Mouse (Mus musculus) liver, embryonic 14.5 days (tissue): ENCODE data around the gene Insr. TPM values are rescaled to one million over a fixed set of nuclear protein-coding genes. Genes with fewer than 3 reads are reported as not detected.

Experiments
- ATAC-seq: fragments of 200-750 bp; cut with Nextera tagmentation; 2 replicates; pipeline ENCODE4 v1.8.0; 2017; ENCODE audit warnings: moderate number of reproducible peaks, mild to moderate bottlenecking, moderate library complexity; ENCODE audit not compliant: insufficient read depth
- DNase-seq, 3 experiments: peaks; one replicate each; pipeline ENCODE4 v3.0.0-alpha.2; 2012 to 2013; ENCODE audit warnings: low read depth in 3 of 3, low spot score in 3 of 3
- H3K27ac ChIP-seq: fragments of 300-500 bp; sonication (generic); 2 replicates; pipeline ENCODE4 v1.5.1; 2014; ENCODE audit warnings: moderate library complexity, mild to moderate bottlenecking, control low read depth, inconsistent platforms
- H3K27me3 ChIP-seq: fragments of 300-500 bp; sonication (generic); 2 replicates; pipeline ENCODE4 v1.6.1; 2014; ENCODE audit warnings: mild to moderate bottlenecking, low read length, moderate library complexity; ENCODE audit not compliant: control insufficient read depth, insufficient read depth
- H3K36me3 ChIP-seq: fragments of 300-500 bp; sonication (generic); replicated peaks from 2 replicates; pipeline ENCODE4 v1.6.1; 2014; ENCODE audit warnings: low read depth; ENCODE audit not compliant: control insufficient read depth, insufficient read depth
- H3K4me1 ChIP-seq, 2 experiments: fragments of 200-500 bp in 1 of 2; fragments of 300-500 bp in 1 of 2; sonication (generic) in 1 of 2; replicated peaks; 2 replicates each; pipeline ENCODE4 v1.6.1; 2012 to 2014; ENCODE audit warnings: antibody characterized with exemption in 1 of 2, inconsistent platforms in 1 of 2, low read length in 1 of 2; ENCODE audit not compliant: control insufficient read depth in 2 of 2, insufficient read depth in 2 of 2
- H3K4me2 ChIP-seq: fragments of 300-500 bp; sonication (generic); 2 replicates; pipeline ENCODE4 v1.6.1; 2014; ENCODE audit warnings: low read depth, mild to moderate bottlenecking, control low read depth, moderate library complexity
- H3K4me3 ChIP-seq, 2 experiments: fragments of 200-500 bp in 1 of 2; fragments of 300-500 bp in 1 of 2; sonication (generic) in 1 of 2; 2 replicates each; pipeline ENCODE4 v1.5.1; 2012 to 2014; ENCODE audit warnings: low read depth in 2 of 2, low read length in 2 of 2, mild to moderate bottlenecking in 2 of 2, control low read depth in 1 of 2, inconsistent platforms in 1 of 2, moderate library complexity in 1 of 2; ENCODE audit not compliant: insufficient read depth in 1 of 2
- H3K9ac ChIP-seq: fragments of 300-500 bp; sonication (generic); replicated peaks from 2 replicates; pipeline ENCODE4 v1.6.1; 2014; ENCODE audit warnings: mild to moderate bottlenecking, control low read depth, moderate library complexity
- H3K9me3 ChIP-seq: fragments of 300-500 bp; sonication (generic); 2 replicates; pipeline ENCODE4 v1.6.1; 2016; ENCODE audit warnings: low read length, mixed read lengths; ENCODE audit not compliant: control insufficient read depth
- CTCF ChIP-seq: IDR thresholded peaks from 2 replicates; pipeline ENCODE4 v1.5.1; 2016; ENCODE audit warnings: antibody characterized with exemption, low read depth, control low read depth
- EP300 ChIP-seq: IDR thresholded peaks from 2 replicates; pipeline ENCODE4 v1.6.1; 2016; ENCODE audit warnings: antibody characterized with exemption, low read depth
- WGBS: fragments of 180-500 bp; shearing (Covaris S2); extraction: QIAGEN DNeasy Blood & Tissue Kit; methylation state at CpG from one replicate; pipeline ENCODE4 v1.1.7; 2014; ENCODE audit not compliant: insufficient replicate concordance; 5-methylcytosine and 5-hydroxymethylcytosine counted together
- polyA plus RNA-seq, 2 experiments: library from polyadenylated mRNA; depleted of rRNA in 1 of 2; stranded (reverse) in 1 of 2; unstranded in 1 of 2; fragments of >200 nt; fragmentation: Nextera tagmentation in 1 of 2; extraction: Ambion mirVana in 1 of 2; gene quantifications; 2 replicates each; pipeline versions ENCODE4 v1.2.1 to v1.2.3; 2012 to 2014

Insr gene
- polyA plus RNA-seq, 2 experiments, result 4.4 to 9.2 TPM

GRCm38 (mm10) chr8:3219266-3219665, 60.2 kb downstream of the Insr start:
- DNase-seq, result no peak
- WGBS, result 38% methylated on average over 3 of the region's 3 CpGs

GRCm38 (mm10) chr8:3216541-3217092, 62.8 kb downstream of the Insr start:
- Histone ChIP-seq H3K4me1 (peaks cover 3 to 34% of the 10 kb centered on the region in 2 experiments), H3K9ac (no peak overlapping the region), H3K27me3 (no peaks in the 10 kb centered on the region), H3K9me3 (no peaks in the 10 kb centered on the region), H3K4me2 (no peak overlapping the region), H3K4me3 (no peak overlapping the region), H3K36me3 (no peaks in the 10 kb centered on the region), H3K27ac (no peak overlapping the region)
- DNase-seq, result no peak
- 47% methylated on average over 4 of the region's 4 CpGs for WGBS
- TF ChIP-seq CTCF, result no peak
- TF ChIP-seq EP300, result no peak
- ATAC-seq, result no peak

More at GRCm38 (mm10) chr8:3219266-3219665, 60.2 kb downstream of the Insr start:
- Histone ChIP-seq H3K9ac (no peak overlapping the region), H3K4me1 (peaks cover 7 to 43% of the 10 kb centered on the region in 2 experiments), H3K4me3 (no peak overlapping the region), H3K27me3 (no peaks in the 10 kb centered on the region), H3K9me3 (no peaks in the 10 kb centered on the region), H3K27ac (no peak overlapping the region), H3K36me3 (no peaks in the 10 kb centered on the region), H3K4me2 (no peak overlapping the region)
- no peak for ATAC-seq
- TF ChIP-seq EP300 (no peak), CTCF (no peak)

GRCm38 (mm10) chr8:3215561-3215960, 63.9 kb downstream of the Insr start:
- H3K9me3 ChIP-seq, result no peaks in the 10 kb centered on the region
- H3K27ac ChIP-seq, result no peak overlapping the region
- no peak overlapping the region for H3K4me3 ChIP-seq
- DNase-seq (no peak), ATAC-seq (peak; percentile 40; the same call in 1 of the 2 replicates)
- no peaks in the 10 kb centered on the region for H3K27me3 ChIP-seq
- peaks cover 2 to 31% of the 10 kb centered on the region in 2 experiments for H3K4me1 ChIP-seq
- H3K4me2 ChIP-seq, result no peak overlapping the region
- H3K36me3 ChIP-seq, result no peaks in the 10 kb centered on the region
- H3K9ac ChIP-seq, result no peak overlapping the region
- no peak for TF ChIP-seq CTCF
- no peak for TF ChIP-seq EP300

- TF ChIP-seq CTCF (no peak), EP300 (no peak)
- DNase-seq (no peak), ATAC-seq (no peak)
- no peaks in the 10 kb centered on the region for H3K9me3 ChIP-seq
- H3K4me3 ChIP-seq, result no peak overlapping the region
- no peaks in the 10 kb centered on the region for H3K36me3 ChIP-seq
- no peak overlapping the region for H3K9ac ChIP-seq
- H3K27me3 ChIP-seq, result no peaks in the 10 kb centered on the region
- H3K4me1 ChIP-seq, result peaks cover 0 to 24% of the 10 kb centered on the region in 2 experiments; a peak in 3 of 4 replicates
- H3K27ac ChIP-seq, result no peak overlapping the region
- H3K4me2 ChIP-seq, result no peak overlapping the region
- WGBS, result 71% methylated on average over 1 of the region's 1 CpGs
These were observed 64.8 kb downstream of the Insr start for GRCm38 (mm10) chr8:3214601-3215000.

- Histone ChIP-seq H3K27ac (no peak overlapping the region), H3K4me2 (no peak overlapping the region), H3K9me3 (no peaks in the 10 kb centered on the region), H3K9ac (no peak overlapping the region), H3K36me3 (no peaks in the 10 kb centered on the region), H3K4me3 (no peak overlapping the region), H3K4me1 (peaks cover 0 to 10% of the 10 kb centered on the region in 2 experiments; a peak in 3 of 4 replicates), H3K27me3 (no peaks in the 10 kb centered on the region)
- DNase-seq (no peak), ATAC-seq (no peak)
- TF ChIP-seq CTCF, result no peak
- 78% methylated on average over 9 of the region's 9 CpGs for WGBS
These were observed 68.0 kb downstream of the Insr start for GRCm38 (mm10) chr8:3211456-3211855.
